Mouse (Mus musculus) layer of hippocampus, adult 9-11 months (tissue): Measurements from ENCODE around the gene Senp8.

Experiments used
- DNase-seq: peaks from one replicate; pipeline ENCODE4 v3.0.0; 2022

The Senp8 gene

GRCm38 (mm10) chr9:59709225-59709624 is 41.3 kb downstream of the Senp8 start:
- no peak for DNase-seq

DNA sequence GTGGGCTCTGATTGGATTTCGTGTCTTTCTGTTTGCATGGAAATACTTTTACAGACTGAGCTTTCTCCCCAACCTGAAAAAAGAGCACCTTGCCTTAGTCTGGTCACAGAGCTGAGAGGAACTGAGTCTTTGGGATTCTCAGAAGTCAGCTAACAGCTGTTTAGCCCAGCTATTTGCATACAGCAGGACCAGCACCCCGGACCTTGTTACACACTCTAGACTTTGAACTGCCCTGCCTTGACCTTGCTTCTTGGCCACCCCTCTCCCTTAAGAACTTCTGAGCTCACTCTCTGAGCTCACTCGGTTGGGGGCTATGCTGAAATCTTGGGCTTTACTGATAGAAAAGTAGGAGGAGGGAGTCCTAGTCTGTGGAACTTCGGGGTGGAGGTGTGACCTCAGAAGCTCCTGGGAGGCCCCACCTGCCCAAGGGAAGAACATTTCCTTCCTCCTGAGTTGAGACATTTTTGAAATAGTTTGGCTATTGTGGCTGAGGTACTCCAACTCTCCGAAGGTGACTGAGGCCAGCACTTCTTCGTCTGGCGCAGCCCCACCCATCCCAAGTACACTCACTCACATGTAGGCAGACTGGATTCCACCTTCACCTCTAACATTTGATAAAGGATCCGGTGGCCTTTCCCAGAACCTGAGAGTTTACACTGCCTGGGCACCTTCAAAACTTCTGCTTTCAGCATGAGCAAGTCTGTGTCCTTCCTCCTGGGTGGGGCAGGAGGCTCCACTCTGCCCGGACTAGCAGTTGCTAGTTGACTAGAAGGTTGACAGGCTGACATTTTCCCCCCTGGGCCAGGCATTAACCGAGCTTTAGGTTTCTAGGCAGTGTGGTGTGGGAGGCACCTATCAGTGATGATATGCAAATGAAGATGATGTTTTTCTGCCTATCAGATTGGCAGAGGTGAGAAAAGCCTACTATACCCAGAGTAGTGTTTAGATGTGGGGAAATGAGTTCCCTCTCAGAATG is 43.4 kb downstream of the Senp8 start:
- DNase-seq: no peak

DNA sequence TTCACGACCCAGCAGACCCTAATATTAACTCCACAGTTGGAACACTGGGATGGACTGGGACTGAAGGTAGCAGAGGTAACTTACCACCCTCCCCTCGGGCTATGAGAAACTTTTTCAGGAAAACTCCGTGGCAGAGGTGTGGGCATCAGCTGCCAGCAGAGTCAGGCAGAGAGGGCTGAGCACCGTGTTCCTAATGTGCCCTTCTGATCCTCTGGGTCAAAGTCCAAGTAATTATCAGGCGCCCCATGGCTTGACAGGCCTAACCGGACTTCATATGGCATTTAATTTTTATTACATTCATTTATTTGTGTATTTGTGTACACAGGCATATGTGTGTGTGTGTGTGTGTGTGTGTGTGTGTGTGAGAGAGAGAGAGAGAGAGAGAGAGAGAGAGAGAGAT is 47.4 kb downstream of the Senp8 start:
- no peak for DNase-seq

GRCm38 (mm10) chr9:59701094-59701493 is 49.4 kb downstream of the Senp8 start:
- DNase-seq: no peak

DNA sequence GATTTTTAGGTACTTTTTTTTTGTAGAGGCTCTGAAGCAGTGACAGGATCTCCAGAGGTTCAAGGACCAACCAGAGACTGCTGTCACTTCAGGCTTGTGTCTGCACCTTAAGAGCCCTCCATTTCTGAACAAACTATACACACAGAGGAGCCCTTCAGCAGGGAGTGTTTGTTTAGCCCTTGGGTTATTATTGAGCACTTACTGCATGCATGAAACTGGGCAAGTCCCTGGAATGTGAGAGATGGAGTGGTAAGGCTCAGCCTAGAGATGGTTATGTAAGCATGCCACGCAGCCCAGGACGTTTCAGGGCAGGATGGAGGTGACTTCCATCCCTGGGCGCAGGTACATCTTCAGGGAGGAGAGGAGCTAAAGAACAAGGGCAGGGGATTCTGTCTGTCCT is 54.1 kb downstream of the Senp8 start:
- DNase-seq: no peak

GRCm38 (mm10) chr9:59695451-59695813 is 55.1 kb downstream of the Senp8 start:
- no peak for DNase-seq

GRCm38 (mm10) chr9:59694571-59695450 is 55.7 kb downstream of the Senp8 start:
- DNase-seq: no peak

DNA sequence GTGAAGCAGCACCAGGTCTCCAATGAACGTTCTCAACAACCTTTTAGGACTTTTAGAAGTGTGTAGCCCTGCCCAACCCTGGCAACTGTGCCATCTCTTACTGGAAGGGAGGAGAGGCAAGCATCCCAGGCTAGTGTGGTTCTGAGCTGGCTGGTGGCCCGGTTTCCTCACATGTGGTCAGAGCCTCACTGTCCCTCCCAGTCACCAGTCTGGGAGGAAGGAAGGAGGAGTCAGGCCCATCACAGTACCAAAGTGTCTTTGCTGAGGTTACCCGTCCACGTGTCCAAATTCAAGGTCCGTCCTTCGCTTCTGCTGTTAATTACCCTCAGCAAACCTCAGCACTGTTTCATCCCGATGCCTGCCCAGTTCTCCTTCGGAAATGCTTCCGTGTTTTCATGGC is 58.4 kb downstream of the Senp8 start:
- DNase-seq: peak; percentile 69

GRCm38 (mm10) chr9:59691635-59692094 is 58.8 kb downstream of the Senp8 start:
- peak; percentile 88 for DNase-seq

DNA sequence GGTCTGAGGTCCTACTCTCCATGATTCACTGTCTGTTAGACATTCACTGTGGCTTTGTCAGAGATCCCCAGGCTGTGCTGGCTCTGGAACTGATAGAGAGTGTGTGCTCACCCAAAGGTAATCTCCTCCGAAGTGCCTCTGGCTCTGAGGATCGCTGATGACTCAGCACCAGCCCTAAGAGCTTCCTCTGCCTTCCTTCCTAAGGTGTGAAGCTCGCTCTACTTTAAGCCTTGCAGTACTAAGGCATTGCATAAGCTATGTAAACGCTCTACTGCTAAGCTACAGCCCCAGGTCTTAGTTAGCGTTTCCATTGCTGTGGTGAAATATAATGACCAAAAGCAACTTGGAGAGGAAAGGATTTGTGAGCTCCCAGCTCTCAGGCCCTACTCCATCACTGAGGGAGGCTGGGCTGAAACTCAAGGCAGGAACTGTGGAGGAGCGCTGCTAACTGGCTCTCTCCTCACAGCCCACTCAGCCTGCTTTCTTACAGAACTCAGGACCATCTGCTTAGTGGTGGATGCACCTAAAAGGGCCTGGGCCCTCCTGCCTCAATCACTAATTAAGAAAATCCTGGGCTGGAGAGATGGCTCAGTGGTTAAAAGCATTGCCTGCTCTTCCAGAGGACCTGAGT is 63.0 kb downstream of the Senp8 start:
- DNase-seq: no peak
